Mouse (Mus musculus) layer of hippocampus, postnatal 10 days (tissue): ENCODE measurements around the gene Slco4a1. TPM values are rescaled to one million over a fixed set of nuclear protein-coding genes. Genes with fewer than 3 reads are reported as not detected.

ENCODE experiments used
- DNase-seq, 2 experiments: peaks; one replicate each; pipeline ENCODE4 v3.0.0; 2021; ENCODE audit warnings: low spot score in 2 of 2
- total RNA-seq, 2 experiments: library from RNA; stranded (reverse); gene quantifications; 2 replicates each; pipeline ENCODE4 v1.2.3; 2021

The Slco4a1 gene
- total RNA-seq, 2 experiments from 2014 or later: 1.5 to 2.6 TPM

DNA sequence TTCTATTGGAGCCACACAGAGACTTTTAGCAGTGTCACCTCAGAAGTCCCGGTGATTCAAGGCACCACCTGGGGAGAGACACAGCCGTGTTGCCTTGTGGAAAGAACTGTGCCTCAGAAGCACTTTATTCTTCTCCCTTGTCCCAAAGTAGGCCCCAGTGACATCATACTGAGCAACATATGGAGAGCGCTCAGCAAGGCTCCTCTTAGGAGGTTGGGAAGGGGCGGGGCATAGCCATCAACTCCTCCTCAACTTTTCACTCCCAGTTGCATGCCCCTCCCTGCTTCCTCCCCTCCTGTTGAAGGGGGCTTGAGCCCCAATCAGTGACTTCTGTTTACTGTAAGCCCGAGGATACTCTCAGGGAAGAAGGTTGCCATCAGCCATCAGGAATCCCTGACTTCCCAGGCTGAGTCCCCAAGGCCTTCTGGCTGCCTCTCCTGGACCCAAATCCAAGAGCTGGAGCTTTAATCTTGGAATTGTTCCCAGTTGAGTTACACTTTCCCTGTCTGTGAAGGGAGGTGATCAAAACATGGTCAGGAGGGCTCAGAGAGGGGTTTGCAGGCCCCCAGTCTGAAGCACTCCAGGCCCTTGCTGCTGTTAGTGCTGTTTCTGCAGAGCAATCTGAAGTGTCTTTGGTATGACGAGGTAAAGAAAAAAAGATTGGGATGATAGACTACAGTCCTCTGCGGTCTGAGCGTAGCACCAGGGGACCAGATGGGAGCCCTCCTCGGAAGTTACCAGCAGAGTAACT is 45.3 kb downstream of the Slco4a1 start:
- peak in 1 of 2 experiments; percentile 19 for DNase-seq

DNA sequence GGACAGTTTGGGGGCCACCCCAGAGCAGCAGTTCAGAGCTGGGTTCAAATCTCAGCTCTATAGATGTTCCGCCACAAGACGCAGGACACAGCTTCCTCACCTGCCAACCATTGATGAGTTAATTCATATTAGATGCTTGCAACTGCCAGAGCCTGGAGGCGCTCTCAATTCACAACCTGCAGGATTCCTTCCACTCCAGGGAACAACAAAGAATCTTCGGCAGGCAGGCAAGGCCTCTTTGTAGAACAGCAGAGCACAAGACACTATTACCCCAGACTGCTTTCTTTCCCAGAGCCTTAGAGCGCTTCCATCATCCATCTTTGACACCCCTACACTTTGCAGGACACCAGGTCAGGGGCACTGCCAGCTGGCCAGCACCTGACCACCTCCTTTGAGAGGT is 50.2 kb downstream of the Slco4a1 start:
- DNase-seq: no peak

DNA sequence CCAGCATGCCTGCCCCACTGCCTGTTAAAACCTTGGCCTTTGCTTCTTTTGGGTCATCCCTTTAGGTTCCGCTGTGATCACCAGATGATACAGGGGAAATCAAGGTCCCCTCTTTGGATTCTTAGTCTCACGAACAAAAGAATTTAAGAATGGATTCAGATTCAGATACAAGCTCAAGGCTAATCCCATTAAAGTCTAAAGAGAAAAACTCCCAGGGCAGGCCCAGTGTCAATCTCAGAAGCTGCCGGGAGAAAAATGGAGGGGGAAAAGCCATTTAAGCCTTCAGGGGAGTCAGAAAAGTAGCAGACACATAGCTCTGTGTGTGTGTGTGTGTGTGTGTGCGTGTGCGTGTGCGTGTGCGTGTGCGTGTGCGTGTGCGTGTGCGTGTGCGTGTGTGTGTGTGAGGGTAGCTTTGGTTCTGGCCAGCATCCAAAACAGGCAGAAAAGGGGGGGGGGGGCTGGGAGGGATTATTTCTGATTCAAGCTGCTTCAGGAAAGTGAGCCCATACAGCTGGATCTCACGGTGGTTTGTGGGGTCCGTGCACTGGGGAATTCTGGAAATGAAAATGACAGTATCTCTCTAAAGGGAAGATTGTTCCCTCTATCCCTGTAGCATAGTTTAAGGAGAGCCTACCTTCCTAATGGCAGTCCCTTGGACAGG is 52.5 kb downstream of the Slco4a1 start:
- no peak for DNase-seq

DNA sequence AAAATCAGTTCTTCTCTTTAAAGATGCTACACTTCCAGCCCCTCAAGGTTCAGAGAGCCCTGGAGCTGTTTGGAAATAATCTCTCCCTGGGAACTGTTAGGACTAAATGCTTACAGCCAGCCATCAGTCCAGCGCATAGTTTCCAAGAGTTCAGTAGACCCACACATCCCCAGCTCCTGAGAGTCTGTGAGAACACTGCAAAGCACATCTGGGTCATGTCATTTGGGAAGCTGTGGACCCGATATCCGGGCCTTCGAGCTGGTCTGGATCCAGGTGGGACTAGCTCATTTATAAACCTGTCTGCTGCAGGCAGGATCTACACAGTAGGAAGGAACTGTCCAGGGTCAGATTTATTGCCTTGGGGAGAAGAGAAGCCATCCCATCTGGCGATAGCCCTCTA is 54.8 kb downstream of the Slco4a1 start:
- DNase-seq: no peak

DNA sequence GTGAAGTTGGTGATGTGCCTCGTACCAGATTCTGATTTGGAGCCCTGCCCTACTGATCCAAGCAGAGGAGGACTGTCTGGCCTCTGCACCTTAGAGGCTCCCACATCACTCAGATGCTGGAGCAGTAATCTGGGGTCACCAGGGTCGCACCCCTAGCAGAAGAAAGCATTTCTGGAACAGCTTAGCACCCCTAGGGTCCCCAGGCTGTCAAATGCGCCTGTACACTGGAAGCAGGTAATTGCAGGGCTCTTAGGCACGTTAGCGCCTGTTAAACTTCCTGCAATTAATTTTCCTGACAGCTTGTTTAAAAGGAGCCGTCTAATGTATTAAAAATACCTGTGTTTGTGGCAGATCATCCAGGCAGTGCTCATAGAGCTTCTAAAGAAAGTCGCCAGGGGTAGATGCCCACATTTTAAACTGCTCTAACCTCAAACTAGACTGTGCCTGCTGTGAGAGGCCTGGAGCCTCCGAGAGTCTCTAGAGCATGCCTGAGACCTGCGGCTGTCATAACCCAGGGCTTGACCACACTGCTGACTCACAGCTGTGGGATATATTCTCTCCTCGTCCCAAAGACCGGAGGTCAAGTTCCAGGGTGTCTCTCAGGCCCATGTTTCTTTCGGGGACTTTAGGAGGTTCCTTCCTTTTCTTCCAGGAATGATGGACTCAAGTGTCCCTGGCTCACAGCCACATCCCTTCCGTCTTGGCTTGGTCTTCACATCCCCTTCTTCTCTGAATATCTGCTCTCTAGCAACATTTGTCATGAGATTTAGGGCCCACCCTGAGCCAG is 56.0 kb downstream of the Slco4a1 start:
- DNase-seq: no peak

DNA sequence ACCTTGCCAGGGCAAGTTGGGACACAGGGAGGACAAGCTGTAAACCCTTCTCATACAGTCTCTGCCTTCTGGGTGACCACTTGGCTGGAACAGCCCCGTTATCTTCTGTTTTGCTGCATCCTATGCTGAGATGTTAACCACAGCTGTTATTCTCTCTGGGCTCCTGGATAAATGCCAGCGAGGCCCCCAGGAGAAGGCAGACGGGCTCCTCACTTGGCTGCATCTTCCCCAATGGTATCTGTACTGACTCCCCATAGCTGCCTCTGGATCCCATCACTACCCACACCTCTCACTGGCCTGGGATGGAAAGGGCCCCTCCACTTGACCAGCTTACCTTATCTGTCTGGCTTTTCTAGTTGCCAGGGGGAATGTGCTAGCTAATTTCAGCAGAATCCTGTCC is 57.0 kb downstream of the Slco4a1 start:
- no peak for DNase-seq

DNA sequence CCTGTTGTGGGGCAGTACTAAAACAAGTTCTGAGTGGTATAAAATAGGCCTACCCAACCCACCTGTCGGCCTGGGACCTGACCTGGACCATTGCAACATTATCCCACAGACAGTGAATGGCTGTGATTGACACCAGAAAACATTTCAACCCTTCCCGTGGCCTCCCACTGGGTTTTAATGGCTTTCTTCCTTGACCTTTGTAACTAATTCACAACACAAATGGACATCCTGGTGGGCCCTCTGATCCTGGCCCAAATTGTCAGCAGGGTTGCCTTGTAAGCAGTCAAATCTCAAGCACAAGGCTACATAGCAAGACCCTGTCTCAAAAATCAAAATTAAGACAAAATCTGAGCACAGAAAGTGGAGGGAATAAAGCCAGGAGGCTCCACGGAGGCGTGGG is 57.8 kb downstream of the Slco4a1 start:
- DNase-seq: no peak

DNA sequence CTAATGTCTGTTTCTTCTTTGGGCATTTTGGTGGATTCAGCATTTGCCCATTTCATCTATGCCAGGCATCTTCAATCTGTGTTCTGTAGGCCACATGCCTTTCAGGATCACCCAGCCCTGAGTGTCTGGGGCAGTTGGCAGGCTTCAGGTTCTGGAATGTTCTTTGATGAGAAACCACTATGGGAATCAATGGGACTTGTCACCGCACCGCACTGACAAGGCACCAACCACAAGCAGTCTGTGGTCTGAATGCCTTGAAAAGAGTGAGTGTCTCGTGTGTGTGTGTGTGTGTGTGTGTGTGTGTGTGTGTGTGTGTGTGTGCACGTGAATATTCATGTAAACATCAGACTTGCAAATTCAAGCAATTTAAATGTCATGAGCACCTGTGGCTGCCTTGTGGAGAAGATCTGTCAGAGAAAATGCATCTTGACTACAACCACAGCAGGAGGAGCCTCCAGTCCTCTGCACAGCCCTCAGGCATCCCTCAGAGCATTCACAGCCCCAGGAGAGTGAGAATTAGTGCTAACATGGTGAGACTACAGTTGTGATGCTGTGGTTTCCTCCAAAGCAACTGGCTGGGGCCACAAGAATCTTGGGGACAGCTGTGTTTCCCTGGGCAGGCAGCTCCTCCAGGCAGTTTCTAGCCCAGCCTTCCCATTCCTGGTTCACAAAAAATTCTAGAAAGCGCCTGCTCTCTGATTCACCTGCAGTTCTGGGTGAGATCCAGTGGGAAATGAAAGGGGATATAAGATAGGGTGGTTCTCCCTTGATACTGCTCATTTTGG is 65.6 kb downstream of the Slco4a1 start:
- no peak for DNase-seq

DNA sequence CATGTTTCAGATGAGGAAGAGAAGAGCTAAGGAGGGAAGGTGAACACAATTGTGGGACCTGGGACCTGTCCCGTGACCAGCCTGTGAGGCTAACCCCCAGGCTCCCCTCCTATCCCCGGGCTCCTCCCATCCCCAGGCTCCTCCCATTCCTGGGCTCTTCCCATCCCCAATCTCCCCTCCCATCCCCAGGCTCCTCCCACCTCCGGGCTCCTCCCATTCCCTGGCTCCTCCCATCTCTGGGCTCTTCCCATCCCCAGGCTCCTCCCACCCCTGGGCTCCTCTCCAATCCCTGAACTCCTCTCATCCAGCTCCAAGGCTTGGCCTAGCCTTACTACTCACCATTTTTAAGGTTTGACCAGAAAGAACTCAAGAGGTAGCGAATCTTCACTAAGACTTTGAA is 66.8 kb downstream of the Slco4a1 start:
- no peak for DNase-seq

Other genes starting within 250 kb of the Slco4a1 start
- 1 to 10 TPM; 8.1 to 9.6 TPM for gene Lama5, start 230.4 kb upstream of the Slco4a1 start, total RNA-seq
- 100 to 1,000 TPM; 654 to 715 TPM for gene Rps21, start 198.9 kb upstream of the Slco4a1 start, total RNA-seq
- gene Cables2, start 182.7 kb upstream of the Slco4a1 start, total RNA-seq: 10 to 100 TPM; 38.6 to 40.1 TPM
- not detected for gene Rbbp8nl, start 166.4 kb upstream of the Slco4a1 start, total RNA-seq
- gene Gata5, start 121.5 kb upstream of the Slco4a1 start, total RNA-seq: not detected
- gene Ntsr1, start 43.7 kb downstream of the Slco4a1 start, total RNA-seq: 10 to 100 TPM; 16.2 to 16.9 TPM
- gene Mrgbp, start 125.1 kb downstream of the Slco4a1 start, total RNA-seq: 10 to 100 TPM; 21.1 to 27.7 TPM
- 10 to 100 TPM; 74.6 to 76.7 TPM for gene Ogfr, start 133.0 kb downstream of the Slco4a1 start, total RNA-seq
- 10 to 100 TPM; 26.4 to 39.4 TPM for gene Col9a3, start 141.5 kb downstream of the Slco4a1 start, total RNA-seq
- gene Tcfl5, start 186.5 kb downstream of the Slco4a1 start, total RNA-seq: 1 to 10 TPM; 3.4 to 3.9 TPM